Mouse (Mus musculus): ENCODE results near the gene Akr1c12. TPM values are rescaled to one million over a fixed set of nuclear protein-coding genes. Genes with fewer than 3 reads are reported as not detected.
A peak's percentile ranks its signal among the peaks of the same experiment; 100 is the strongest.

The Akr1c12 gene
- 48.8 and 54.9 TPM in 2 replicates for polyA plus RNA-seq (2014; fragmentation: Nextera tagmentation; extraction: Ambion mirVana)

DNA sequence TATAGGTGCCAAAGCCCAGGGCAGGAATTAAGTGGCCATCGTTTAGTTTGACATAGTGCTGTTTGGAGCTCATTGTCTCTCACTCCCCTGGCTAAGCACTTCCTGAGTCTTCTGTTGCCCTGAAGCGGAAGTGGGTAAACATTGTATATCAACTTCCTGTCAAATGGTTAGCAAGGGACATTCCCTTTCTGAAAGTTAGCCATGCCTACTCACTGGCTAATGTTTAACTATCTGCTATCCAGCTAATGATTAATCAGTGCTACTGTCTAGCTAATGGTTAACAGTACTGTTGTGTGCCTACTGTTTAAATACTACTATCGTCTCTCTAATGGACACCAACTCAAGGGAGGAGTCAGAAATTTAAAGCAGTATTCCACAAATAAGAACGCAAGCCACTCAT, at the start of gene Akr1c12:
Akr1c12 (minus strand) TSS at position 150 of the 400 bp plus-strand sequence.
- DNase-seq (ENCODE audit: low spot score) (peak; percentile 53), ATAC-seq (replicated peaks; ENCODE audit: low FRiP score, low TSS enrichment, low read depth) (peak; percentile 89)
- Histone ChIP-seq H3K4me2 (ENCODE audit: low read length) (peak within 1 kb of the TSS; percentile 37), H3K4me3 (ENCODE audit: low read depth, low read length) (peak within 1 kb of the TSS; percentile 8; the same call in 1 of the 2 replicates), H3K9ac (ENCODE audit: low read length) (no peak within 1 kb of the TSS), H3K9me3 (ENCODE audit: control insufficient read depth, low read length) (no peaks in the 10 kb centered on the region), H3K4me1 (replicated peaks; ENCODE audit: control insufficient read depth, insufficient read depth, low read length) (no peaks in the 10 kb centered on the region), H3K27ac (ENCODE audit: low read depth) (no peak within 1 kb of the TSS), H3K36me3 (ENCODE audit: control insufficient read depth, insufficient read depth, low read length) (no peaks in the 10 kb centered on the region), H3K27me3 (replicated peaks; ENCODE audit: control insufficient read depth, insufficient read depth, low read length) (no peaks in the 10 kb centered on the region)
- 28% methylated on average over 4 of the region's 4 CpGs for WGBS

DNA sequence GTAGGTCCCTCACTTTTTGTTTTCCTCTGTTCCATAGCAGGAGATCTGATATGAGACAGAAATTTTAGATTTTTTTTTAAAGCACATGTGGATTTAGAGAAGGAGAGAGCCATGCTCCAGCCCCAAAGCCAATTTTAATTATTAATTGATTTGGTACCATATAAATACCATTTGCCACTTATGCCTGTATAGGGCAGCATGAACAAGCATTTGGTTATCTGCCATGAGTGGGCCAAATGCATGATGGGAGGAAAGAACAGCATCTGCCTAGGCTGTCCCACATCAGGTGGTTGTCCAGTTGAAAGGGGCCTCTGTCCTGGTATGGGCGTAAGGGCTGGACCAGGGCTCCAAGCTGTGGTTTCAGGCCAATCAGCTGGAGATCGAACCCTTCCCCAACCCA, 39.5 kb upstream of the Akr1c12 start:
- H3K4me2 ChIP-seq (ENCODE audit: low read length): no peak overlapping the region
- H3K4me1 ChIP-seq (replicated peaks; ENCODE audit: control insufficient read depth, insufficient read depth, low read length): no peaks in the 10 kb centered on the region
- no peaks in the 10 kb centered on the region for H3K9me3 ChIP-seq (ENCODE audit: control insufficient read depth, low read length)
- ATAC-seq (replicated peaks; ENCODE audit: low FRiP score, low TSS enrichment, low read depth) (no peak), DNase-seq (ENCODE audit: low spot score) (no peak)
- no peaks in the 10 kb centered on the region for H3K36me3 ChIP-seq (ENCODE audit: control insufficient read depth, insufficient read depth, low read length)
- no peak overlapping the region for H3K9ac ChIP-seq (ENCODE audit: low read length)
- H3K27ac ChIP-seq (ENCODE audit: low read depth): no peak overlapping the region
- H3K4me3 ChIP-seq (ENCODE audit: low read depth, low read length): no peak overlapping the region
- H3K27me3 ChIP-seq (replicated peaks; ENCODE audit: control insufficient read depth, insufficient read depth, low read length): no peaks in the 10 kb centered on the region
- 84% methylated on average over 2 of the region's 2 CpGs for WGBS

DNA sequence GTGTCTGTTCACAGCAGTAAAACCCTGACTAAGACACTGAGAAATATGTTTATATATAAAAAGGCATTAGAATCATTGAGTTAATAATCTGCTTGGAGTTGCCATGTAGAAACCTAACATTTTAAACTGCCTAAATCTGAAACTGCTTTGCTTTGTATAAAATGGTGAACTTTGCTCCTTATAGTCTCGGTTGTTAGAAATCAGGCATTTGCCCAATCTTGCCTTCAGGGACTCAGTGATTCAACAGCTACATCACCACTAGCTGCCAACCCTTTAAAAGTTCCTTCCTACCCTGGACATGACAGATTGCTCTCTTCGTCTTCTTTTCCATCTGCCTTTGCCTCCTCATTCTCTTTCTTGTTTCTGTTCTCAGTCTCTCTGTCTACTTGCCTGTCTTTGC, 34.7 kb upstream of the Akr1c12 start:
- no peaks in the 10 kb centered on the region for H3K4me1 ChIP-seq (replicated peaks; ENCODE audit: control insufficient read depth, insufficient read depth, low read length)
- no peaks in the 10 kb centered on the region for H3K9me3 ChIP-seq (ENCODE audit: control insufficient read depth, low read length)
- H3K4me2 ChIP-seq (ENCODE audit: low read length): no peak overlapping the region
- no peak overlapping the region for H3K4me3 ChIP-seq (ENCODE audit: low read depth, low read length)
- no peak overlapping the region for H3K9ac ChIP-seq (ENCODE audit: low read length)
- 84% methylated on average over 2 of the region's 2 CpGs for WGBS
- H3K27me3 ChIP-seq (replicated peaks; ENCODE audit: control insufficient read depth, insufficient read depth, low read length): no peaks in the 10 kb centered on the region
- no peaks in the 10 kb centered on the region for H3K36me3 ChIP-seq (ENCODE audit: control insufficient read depth, insufficient read depth, low read length)
- DNase-seq (ENCODE audit: low spot score) (no peak), ATAC-seq (replicated peaks; ENCODE audit: low FRiP score, low TSS enrichment, low read depth) (no peak)
- H3K27ac ChIP-seq (ENCODE audit: low read depth): no peak overlapping the region

DNA sequence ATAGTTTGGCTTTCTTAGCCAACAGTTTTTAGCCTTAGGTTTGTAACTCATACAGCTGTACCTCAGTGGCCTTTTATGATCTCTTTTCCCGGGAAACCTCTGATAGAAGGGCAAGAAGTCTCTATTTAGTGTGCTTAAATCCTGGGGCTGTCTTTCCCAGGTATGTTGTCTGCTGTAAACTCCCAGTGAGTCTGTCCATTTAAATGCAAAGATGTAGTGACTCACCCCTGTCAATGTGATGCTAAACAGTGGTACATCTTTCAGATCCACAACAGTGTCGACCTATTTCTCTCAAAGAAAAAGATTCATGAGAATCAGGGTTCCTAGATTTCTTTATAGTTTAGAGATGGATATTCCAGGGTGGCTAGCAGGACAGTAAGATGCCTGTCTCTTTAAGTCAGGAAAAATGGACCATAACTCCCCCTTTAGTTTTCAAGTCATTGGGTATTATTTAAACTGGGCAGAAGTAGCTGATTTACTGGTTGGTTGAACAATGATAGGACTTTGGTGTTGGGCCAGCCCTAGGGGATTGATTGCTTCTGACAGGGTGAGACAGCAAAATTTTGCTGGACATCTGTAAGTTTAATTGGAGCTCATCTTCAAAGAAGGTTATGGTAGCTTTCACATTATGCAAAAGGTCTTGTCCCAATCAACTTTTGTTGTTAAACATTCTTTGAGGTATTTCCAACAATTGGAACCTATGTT, 25.8 kb upstream of the Akr1c12 start:
- Histone ChIP-seq H3K4me3 (ENCODE audit: low read depth, low read length) (no peak overlapping the region), H3K27ac (ENCODE audit: low read depth) (no peak overlapping the region), H3K27me3 (replicated peaks; ENCODE audit: control insufficient read depth, insufficient read depth, low read length) (no peaks in the 10 kb centered on the region), H3K9me3 (ENCODE audit: control insufficient read depth, low read length) (no peaks in the 10 kb centered on the region), H3K4me2 (ENCODE audit: low read length) (no peak overlapping the region), H3K9ac (ENCODE audit: low read length) (no peak overlapping the region), H3K36me3 (ENCODE audit: control insufficient read depth, insufficient read depth, low read length) (no peaks in the 10 kb centered on the region), H3K4me1 (replicated peaks; ENCODE audit: control insufficient read depth, insufficient read depth, low read length) (no peaks in the 10 kb centered on the region)
- 24% methylated on average over 2 of the region's 2 CpGs for WGBS
- DNase-seq (ENCODE audit: low spot score) (no peak), ATAC-seq (replicated peaks; ENCODE audit: low FRiP score, low TSS enrichment, low read depth) (no peak)

DNA sequence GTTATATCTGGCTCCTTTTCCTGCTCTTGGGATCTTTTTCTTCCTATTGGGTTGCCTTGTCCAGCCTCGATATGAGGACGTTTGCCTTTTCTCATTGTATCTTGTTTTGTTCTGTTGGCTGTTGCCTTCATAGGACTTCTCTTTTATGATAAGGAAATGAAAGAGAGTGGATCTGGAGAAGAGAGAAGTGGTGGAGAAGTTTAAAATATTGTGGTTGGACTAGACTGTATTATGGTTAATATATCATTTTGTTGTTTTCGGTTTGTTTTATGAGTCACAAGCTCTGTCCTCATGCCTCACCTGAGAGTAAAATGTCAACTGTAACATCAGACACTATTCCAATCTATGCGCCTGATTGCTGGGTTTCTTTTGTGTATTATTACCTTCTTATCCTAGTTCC, 17.8 kb upstream of the Akr1c12 start:
- Histone ChIP-seq H3K36me3 (ENCODE audit: control insufficient read depth, insufficient read depth, low read length) (no peaks in the 10 kb centered on the region), H3K27me3 (replicated peaks; ENCODE audit: control insufficient read depth, insufficient read depth, low read length) (no peaks in the 10 kb centered on the region), H3K9me3 (ENCODE audit: control insufficient read depth, low read length) (no peaks in the 10 kb centered on the region), H3K9ac (ENCODE audit: low read length) (no peak overlapping the region), H3K27ac (ENCODE audit: low read depth) (no peak overlapping the region), H3K4me1 (replicated peaks; ENCODE audit: control insufficient read depth, insufficient read depth, low read length) (no peaks in the 10 kb centered on the region), H3K4me2 (ENCODE audit: low read length) (no peak overlapping the region), H3K4me3 (ENCODE audit: low read depth, low read length) (no peak overlapping the region)
- ATAC-seq (replicated peaks; ENCODE audit: low FRiP score, low TSS enrichment, low read depth) (no peak), DNase-seq (ENCODE audit: low spot score) (no peak)
- WGBS: 89% methylated on average over 4 of the region's 4 CpGs

DNA sequence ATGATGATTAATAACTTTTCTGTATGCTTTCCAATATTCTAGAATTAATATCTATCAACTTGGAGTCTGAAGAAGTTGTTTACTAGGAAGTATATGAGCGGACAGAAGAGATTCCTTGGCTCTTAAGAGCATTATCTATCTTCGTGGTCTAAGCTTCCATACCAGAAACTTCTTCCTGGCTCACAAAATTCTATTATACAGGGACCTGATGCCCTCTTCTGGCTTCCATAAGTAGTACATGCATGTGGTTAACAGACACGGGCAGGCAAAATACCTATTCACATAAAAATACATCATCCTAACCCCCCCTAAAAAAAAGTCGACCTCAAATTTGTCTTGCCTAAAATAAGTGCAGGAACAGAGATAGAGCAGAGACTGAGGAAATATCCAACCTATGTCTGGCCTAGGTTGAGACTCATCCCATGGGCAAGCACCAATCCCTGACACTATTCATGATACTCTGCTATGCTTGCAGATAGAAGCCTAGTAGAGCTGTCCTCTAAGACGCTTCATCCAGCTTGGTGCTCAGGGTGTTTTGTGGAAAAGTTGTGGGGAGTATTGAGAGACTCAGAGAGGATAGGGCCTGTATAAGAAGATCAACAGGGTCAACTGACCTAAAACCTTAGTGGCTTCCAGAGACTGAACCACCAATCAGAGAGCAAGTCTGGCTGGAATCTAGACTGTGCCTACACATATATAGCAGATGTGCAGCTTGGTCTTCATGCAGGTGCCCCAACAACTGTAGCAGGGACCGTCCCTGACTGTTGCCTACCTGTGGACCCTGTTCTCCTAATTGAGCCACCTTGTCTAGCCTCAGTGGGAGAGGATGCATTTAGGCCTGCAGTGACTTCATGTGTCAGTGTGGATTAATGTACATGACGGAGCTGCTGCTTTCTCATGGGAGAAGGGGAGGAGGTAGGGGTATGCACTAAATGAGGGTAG, 2.5 kb upstream of the Akr1c12 start:
- no peaks in the 10 kb centered on the region for H3K36me3 ChIP-seq (ENCODE audit: control insufficient read depth, insufficient read depth, low read length)
- 35% methylated on average over 7 of the region's 7 CpGs for WGBS
- no peak overlapping the region for H3K4me3 ChIP-seq (ENCODE audit: low read depth, low read length)
- H3K9ac ChIP-seq (ENCODE audit: low read length): no peak overlapping the region
- H3K4me1 ChIP-seq (replicated peaks; ENCODE audit: control insufficient read depth, insufficient read depth, low read length): no peaks in the 10 kb centered on the region
- ATAC-seq (replicated peaks; ENCODE audit: low FRiP score, low TSS enrichment, low read depth): no peak
- no peak overlapping the region for H3K27ac ChIP-seq (ENCODE audit: low read depth)
- peak; percentile 54 for DNase-seq (ENCODE audit: low spot score)
- no peaks in the 10 kb centered on the region for H3K27me3 ChIP-seq (replicated peaks; ENCODE audit: control insufficient read depth, insufficient read depth, low read length)
- H3K9me3 ChIP-seq (ENCODE audit: control insufficient read depth, low read length): no peaks in the 10 kb centered on the region
- no peak overlapping the region for H3K4me2 ChIP-seq (ENCODE audit: low read length)

DNA sequence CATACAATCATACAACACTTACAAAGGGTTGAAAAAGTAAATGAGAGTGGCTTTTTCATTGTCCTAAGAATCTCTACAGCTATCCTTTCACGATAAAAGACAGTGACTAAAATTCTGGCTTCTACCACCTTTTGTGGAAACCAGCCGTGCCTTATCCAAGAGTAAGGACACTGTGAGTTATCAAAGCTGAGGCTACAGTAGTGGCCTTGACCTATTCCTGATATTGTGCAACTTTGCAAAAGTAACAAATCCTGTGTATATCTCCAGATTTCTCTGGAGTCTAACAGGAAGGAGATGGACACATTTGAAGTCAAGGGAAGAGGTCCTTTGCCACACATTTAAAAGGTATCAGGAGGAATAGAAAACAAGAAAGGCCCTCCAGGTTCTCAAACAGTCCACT, 1.7 kb downstream of the Akr1c12 start:
- no peaks in the 10 kb centered on the region for H3K27me3 ChIP-seq (replicated peaks; ENCODE audit: control insufficient read depth, insufficient read depth, low read length)
- no peak overlapping the region for H3K4me2 ChIP-seq (ENCODE audit: low read length)
- no peak overlapping the region for H3K27ac ChIP-seq (ENCODE audit: low read depth)
- H3K9me3 ChIP-seq (ENCODE audit: control insufficient read depth, low read length): no peaks in the 10 kb centered on the region
- H3K9ac ChIP-seq (ENCODE audit: low read length): no peak overlapping the region
- DNase-seq (ENCODE audit: low spot score) (no peak), ATAC-seq (replicated peaks; ENCODE audit: low FRiP score, low TSS enrichment, low read depth) (no peak)
- no peaks in the 10 kb centered on the region for H3K4me1 ChIP-seq (replicated peaks; ENCODE audit: control insufficient read depth, insufficient read depth, low read length)
- H3K4me3 ChIP-seq (ENCODE audit: low read depth, low read length): no peak overlapping the region
- H3K36me3 ChIP-seq (ENCODE audit: control insufficient read depth, insufficient read depth, low read length): no peaks in the 10 kb centered on the region
- 84% methylated on average over 2 of the region's 2 CpGs for WGBS

DNA sequence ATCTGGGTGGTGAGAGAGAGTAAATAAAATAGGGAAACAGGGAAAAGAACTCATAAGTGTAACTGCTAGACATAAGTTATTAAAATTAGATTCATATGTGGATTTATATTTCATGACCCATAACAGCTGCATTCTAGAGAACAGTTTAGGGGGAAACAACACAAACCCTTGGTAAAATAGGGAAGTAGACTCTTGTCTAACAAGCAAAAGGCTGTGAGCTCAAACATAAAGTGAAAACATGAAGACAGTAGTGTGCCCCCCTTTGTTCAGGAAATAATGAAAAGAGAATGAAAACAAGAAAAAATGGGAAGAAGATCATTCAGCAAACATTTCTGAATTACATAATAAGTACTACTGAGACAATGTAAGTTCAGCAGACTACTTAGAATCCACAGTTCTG, 8.4 kb downstream of the Akr1c12 start:
- no peaks in the 10 kb centered on the region for H3K27me3 ChIP-seq (replicated peaks; ENCODE audit: control insufficient read depth, insufficient read depth, low read length)
- DNase-seq (ENCODE audit: low spot score) (no peak), ATAC-seq (replicated peaks; ENCODE audit: low FRiP score, low TSS enrichment, low read depth) (no peak)
- no peak overlapping the region for H3K4me2 ChIP-seq (ENCODE audit: low read length)
- H3K4me3 ChIP-seq (ENCODE audit: low read depth, low read length): no peak overlapping the region
- H3K9me3 ChIP-seq (ENCODE audit: control insufficient read depth, low read length): no peaks in the 10 kb centered on the region
- no peak overlapping the region for H3K27ac ChIP-seq (ENCODE audit: low read depth)
- H3K4me1 ChIP-seq (replicated peaks; ENCODE audit: control insufficient read depth, insufficient read depth, low read length): no peaks in the 10 kb centered on the region
- H3K36me3 ChIP-seq (ENCODE audit: control insufficient read depth, insufficient read depth, low read length): no peaks in the 10 kb centered on the region
- H3K9ac ChIP-seq (ENCODE audit: low read length): no peak overlapping the region
